In genomic region chr4:45848109-45848824, GRCm38 (mm10) we compare ENCODE assay signal across 14 mouse cellular contexts. TPM values are rescaled to one million over a fixed set of nuclear protein-coding genes. Genes with fewer than 3 reads are reported as not detected.
DNase-seq lines count a peak whose midpoint lies in the region; ATAC-seq and TF ChIP-seq lines count a peak whose summit lies in the region.
"Had no signal": no experiment of that assay in that cellular context is flagged by ENCODE, and none has a peak within 500 bp of the region (broad histone marks: within the 10 kb centered on the region; RNA-seq: fewer than 3 reads in every experiment).

Stra6l (plus strand) TSS chr4:45848664.

- no peak within 1 kb of the TSS for H3K4me3 ChIP-seq in hindbrain, embryonic 10.5 days
- no peak within 1 kb of the TSS for H3K4me3 ChIP-seq in hindbrain, postnatal 0 days (ENCODE audit: low read length)
- H3K4me3 ChIP-seq in limb, embryonic 15.5 days: no peak within 1 kb of the TSS
- peak within 1 kb of the TSS; percentile 15; the same call in 1 of the 2 replicates for H3K4me3 ChIP-seq in neural tube, embryonic 13.5 days
- H3K4me3 ChIP-seq: midbrain, embryonic 15.5 days had no signal

- no peaks in the 10 kb centered on the region for H3K36me3 ChIP-seq in hindbrain, embryonic 10.5 days
- no peaks in the 10 kb centered on the region for H3K36me3 ChIP-seq in hindbrain, postnatal 0 days (ENCODE audit: insufficient read depth, low read length)
- H3K36me3 ChIP-seq in limb, embryonic 15.5 days: no peaks in the 10 kb centered on the region
- H3K36me3 ChIP-seq in neural tube, embryonic 13.5 days: no peaks in the 10 kb centered on the region
- H3K36me3 ChIP-seq: midbrain, embryonic 15.5 days had no signal

- H3K27ac ChIP-seq in hindbrain, embryonic 10.5 days: peak within 1 kb of the TSS; percentile 53; the same call in 1 of the 2 replicates
- H3K27ac ChIP-seq in hindbrain, postnatal 0 days: no peak within 1 kb of the TSS
- H3K27ac ChIP-seq in limb, embryonic 15.5 days: no peak within 1 kb of the TSS
- H3K27ac ChIP-seq in neural tube, embryonic 13.5 days (replicated peaks): peak within 1 kb of the TSS; percentile 61
- H3K27ac ChIP-seq: midbrain, embryonic 15.5 days had no signal

- no peak within 1 kb of the TSS for H3K4me2 ChIP-seq in hindbrain, postnatal 0 days (ENCODE audit: low read depth, low read length)
- peak within 1 kb of the TSS; percentile 6; the same call in 1 of the 2 replicates for H3K4me2 ChIP-seq in limb, embryonic 15.5 days
- peak within 1 kb of the TSS; percentile 27 for H3K4me2 ChIP-seq in neural tube, embryonic 13.5 days
- H3K4me2 ChIP-seq: midbrain, embryonic 15.5 days had no signal

- WGBS in hindbrain, embryonic 10.5 days: 74% methylated on average over 10 of the region's 10 CpGs
- WGBS in hindbrain, postnatal 0 days: 65% methylated on average over 10 of the region's 10 CpGs
- WGBS in limb, embryonic 15.5 days: 14% methylated on average over 10 of the region's 10 CpGs
- WGBS in neural tube, embryonic 13.5 days: 22% methylated on average over 10 of the region's 10 CpGs

- peaks cover 28% of the 10 kb centered on the region for H3K27me3 ChIP-seq in hindbrain, embryonic 10.5 days (ENCODE audit: insufficient read depth, poor library complexity, severe bottlenecking)
- no peaks in the 10 kb centered on the region for H3K27me3 ChIP-seq in hindbrain, postnatal 0 days (ENCODE audit: insufficient read depth, low read length)
- H3K27me3 ChIP-seq in limb, embryonic 15.5 days: peaks cover 52% of the 10 kb centered on the region
- H3K27me3 ChIP-seq in neural tube, embryonic 13.5 days: 0 out of 2 replicates have a peak, but pooled peaks cover 2% of the 10 kb centered on the region

- H3K9ac ChIP-seq in hindbrain, postnatal 0 days (replicated peaks; ENCODE audit: low read length): no peak within 1 kb of the TSS
- no peak within 1 kb of the TSS for H3K9ac ChIP-seq in limb, embryonic 15.5 days
- 0 out of 2 replicates have a peak within 1 kb of the TSS, but pooled peaks have one; percentile 26 for H3K9ac ChIP-seq in neural tube, embryonic 13.5 days
- H3K9ac ChIP-seq: midbrain, embryonic 15.5 days had no signal

- H3K9me3 ChIP-seq in hindbrain, embryonic 10.5 days: no peaks in the 10 kb centered on the region
- H3K9me3 ChIP-seq in hindbrain, postnatal 0 days (ENCODE audit: low read length): no peaks in the 10 kb centered on the region
- H3K9me3 ChIP-seq in limb, embryonic 15.5 days: no peaks in the 10 kb centered on the region
- no peaks in the 10 kb centered on the region for H3K9me3 ChIP-seq in neural tube, embryonic 13.5 days
- H3K9me3 ChIP-seq: midbrain, embryonic 15.5 days had no signal

- H3K4me1 ChIP-seq in hindbrain, embryonic 10.5 days (replicated peaks): peaks cover 45% of the 10 kb centered on the region
- H3K4me1 ChIP-seq in hindbrain, postnatal 0 days (ENCODE audit: insufficient read depth, low read length): no peaks in the 10 kb centered on the region
- H3K4me1 ChIP-seq in limb, embryonic 15.5 days: peaks cover 8% of the 10 kb centered on the region
- H3K4me1 ChIP-seq in neural tube, embryonic 13.5 days (replicated peaks): peaks cover 40% of the 10 kb centered on the region
- H3K4me1 ChIP-seq: midbrain, embryonic 15.5 days had no signal

- DNase-seq in hindbrain, embryonic 10.5 days (ENCODE audit: low spot score): no peak
- DNase-seq in hindbrain, postnatal 0 days (ENCODE audit: low spot score): no peak
- DNase-seq in forelimb bud, embryonic 11.5 days (ENCODE audit: low read depth, low spot score): peak; percentile 84
- DNase-seq in right cerebral cortex, postnatal 36 days (ENCODE audit: low spot score in 2 of 2): no peak
- no peak for DNase-seq in layer of hippocampus, postnatal 10 days (ENCODE audit: low spot score in 2 of 2)
- no peak for DNase-seq in lung, postnatal 14 days
- DNase-seq: cerebellum, postnatal 14 days; heart, postnatal 14 days; lung, adult 2 months; spleen, adult 18-20 months had no signal

- TF ChIP-seq CTCF in hindbrain, postnatal 0 days (IDR thresholded peaks at IDR 0.05; ENCODE audit: low read depth): no peak

- ATAC-seq in hindbrain, postnatal 0 days: no peak
- ATAC-seq in limb, embryonic 15.5 days (ENCODE audit: insufficient number of reproducible peaks, low FRiP score, low TSS enrichment, low read depth): no peak
- peak; percentile 13 for ATAC-seq in neural tube, embryonic 13.5 days (ENCODE audit: low read depth)
- ATAC-seq: inflammation-experienced regulatory T-cells, adult 6 months; midbrain, embryonic 15.5 days had no signal

RNA-seq across cellular contexts. Expression of gene Stra6l, which starts in this region (rescaled TPM):
- polyA plus RNA-seq in hindbrain, embryonic 10.5 days (2016; fragmentation: Nextera tagmentation; extraction: Ambion mirVana): 0.29 and 0.54 TPM in 2 replicates
- total RNA-seq in hindbrain, postnatal 0 days (2014; rRNA removed): 0.07 and 0.26 TPM in 2 replicates
- polyA plus RNA-seq in hindbrain, postnatal 0 days (2015; fragmentation: Nextera tagmentation; extraction: Ambion mirVana): 0.11 and 0.20 TPM in 2 replicates
- polyA plus RNA-seq in limb, embryonic 15.5 days (2015; fragmentation: Nextera tagmentation; extraction: Ambion mirVana): 0.61 and 0.63 TPM in 2 replicates
- polyA plus RNA-seq in neural tube, embryonic 13.5 days (2015; fragmentation: Nextera tagmentation; extraction: Ambion mirVana): 4.5 and 4.7 TPM in 2 replicates
- not detected for total RNA-seq in layer of hippocampus, postnatal 10 days (2021)
- total RNA-seq: heart, postnatal 14 days had no signal

Comparison
In these comparisons a context has a peak if more than half of its experiments do, and no peak if none do; other contexts are left out.
1. H3K27ac ChIP-seq: peak in hindbrain, embryonic 10.5 days (single experiment) and neural tube, embryonic 13.5 days (single experiment); none in hindbrain, postnatal 0 days (single experiment) and limb, embryonic 15.5 days (single experiment).